18 mouse cellular contexts compared by ENCODE assay signal in the genomic region with DNA sequence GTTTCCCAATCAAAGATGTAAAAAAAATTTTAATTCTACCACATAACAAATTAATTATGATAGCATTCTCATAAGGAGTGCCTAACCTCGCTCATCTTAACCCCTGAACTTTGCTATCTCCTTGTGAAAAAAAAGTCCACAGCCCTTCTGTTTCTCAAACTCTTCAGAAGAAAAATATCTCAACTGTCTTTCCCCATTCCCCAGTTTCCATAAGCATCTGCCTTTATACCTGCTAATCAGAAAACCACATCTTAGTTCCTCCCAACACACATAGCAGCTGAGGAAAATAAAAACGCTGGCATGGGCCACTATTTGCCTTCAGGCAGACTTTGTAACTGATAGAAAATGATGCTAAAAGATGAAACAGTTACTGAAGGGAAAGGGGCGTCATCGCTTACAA. TPM values are rescaled to one million over a fixed set of nuclear protein-coding genes. Genes with fewer than 3 reads are reported as not detected.
DNase-seq lines count a peak whose midpoint lies in the region; ATAC-seq lines count a peak whose summit lies in the region.
"Had no signal": no experiment of that assay in that cellular context is flagged by ENCODE, and none has a peak within 500 bp of the region (broad histone marks: within the 10 kb centered on the region; RNA-seq: fewer than 3 reads in every experiment).

No protein-coding gene starts in this region.

- H3K9me3 ChIP-seq in heart, embryonic 11.5 days (replicated peaks; ENCODE audit: control insufficient read depth, low read length) = no peaks in the 10 kb centered on the region
- no peaks in the 10 kb centered on the region for H3K9me3 ChIP-seq in liver, embryonic 13.5 days (replicated peaks)
- H3K9me3 ChIP-seq: embryonic facial prominence, embryonic 10.5 days; midbrain, embryonic 13.5 days had no signal

- DNase-seq in heart, adult 9 months (ENCODE audit: low spot score in 2 of 2) = no peak
- peak; percentile 13 for DNase-seq in thymus, postnatal 4 days
- DNase-seq in thymus, postnatal 10 days (ENCODE audit: low spot score in 2 of 2) = no peak
- DNase-seq in liver, embryonic 13.5 days = no peak
- no peak for DNase-seq in gastrocnemius, postnatal 25 days
- DNase-seq: adrenal gland, postnatal 25 days; cerebellum, adult 11 months; cerebellum, adult 9-11 months; forebrain, postnatal 0 days; kidney, adult 18-20 months; right cerebral cortex, postnatal 14 days had no signal

- no peak overlapping the region; the same call in 1 of the 2 replicates for H3K4me2 ChIP-seq in heart, embryonic 11.5 days
- peak overlapping the region; percentile 75 for H3K4me2 ChIP-seq in liver, embryonic 13.5 days
- H3K4me2 ChIP-seq: hindbrain, embryonic 14.5 days; midbrain, embryonic 13.5 days had no signal

- no peak overlapping the region for H3K9ac ChIP-seq in heart, embryonic 11.5 days (ENCODE audit: low read depth, low read length)
- peak overlapping the region; percentile 72 for H3K9ac ChIP-seq in liver, embryonic 13.5 days
- H3K9ac ChIP-seq: forebrain, postnatal 0 days; hindbrain, embryonic 14.5 days; midbrain, embryonic 13.5 days had no signal

- no peak overlapping the region for H3K4me3 ChIP-seq in heart, embryonic 11.5 days (ENCODE audit: low read depth, low read length)
- peak overlapping the region; percentile 35 for H3K4me3 ChIP-seq in liver, embryonic 13.5 days (replicated peaks)
- H3K4me3 ChIP-seq: embryonic facial prominence, embryonic 10.5 days; left cerebral cortex, adult 2 months; midbrain, embryonic 13.5 days had no signal

- 73% methylated on average over 4 of the region's 4 CpGs for WGBS in heart, embryonic 11.5 days (ENCODE audit: insufficient replicate concordance)
- WGBS in liver, embryonic 13.5 days (ENCODE audit: insufficient replicate concordance) = 35% methylated on average over 4 of the region's 4 CpGs

- no peaks in the 10 kb centered on the region for H3K36me3 ChIP-seq in heart, embryonic 11.5 days (ENCODE audit: control insufficient read depth, insufficient read depth, low read length)
- peaks cover 44% of the 10 kb centered on the region for H3K36me3 ChIP-seq in liver, embryonic 13.5 days
- H3K36me3 ChIP-seq: embryonic facial prominence, embryonic 10.5 days; midbrain, embryonic 13.5 days had no signal

- peaks cover 3% of the 10 kb centered on the region; the same call in 1 of the 2 replicates for H3K4me1 ChIP-seq in heart, embryonic 11.5 days (ENCODE audit: control insufficient read depth, insufficient read depth, low read length)
- H3K4me1 ChIP-seq in liver, embryonic 13.5 days (replicated peaks) = peaks cover 93% of the 10 kb centered on the region
- H3K4me1 ChIP-seq: embryonic facial prominence, embryonic 10.5 days; midbrain, embryonic 13.5 days had no signal

- no peaks in the 10 kb centered on the region for H3K27me3 ChIP-seq in heart, embryonic 11.5 days (ENCODE audit: control insufficient read depth, insufficient read depth, low read length)
- H3K27me3 ChIP-seq in liver, embryonic 13.5 days = no peaks in the 10 kb centered on the region
- H3K27me3 ChIP-seq: midbrain, embryonic 13.5 days had no signal

- H3K27ac ChIP-seq in heart, embryonic 11.5 days (ENCODE audit: low read depth, low read length) = peak overlapping the region; percentile 57; the same call in 1 of the 2 replicates
- peak overlapping the region; percentile 99 for H3K27ac ChIP-seq in liver, embryonic 13.5 days
- H3K27ac ChIP-seq: embryonic facial prominence, embryonic 10.5 days; hindbrain, embryonic 14.5 days; left cerebral cortex, adult 2 months; midbrain, embryonic 13.5 days; stomach, postnatal 0 days had no signal

- ATAC-seq in heart, embryonic 11.5 days (replicated peaks; ENCODE audit: insufficient number of reproducible peaks, low FRiP score, low TSS enrichment) = no peak
- ATAC-seq in liver, embryonic 13.5 days (ENCODE audit: low read depth) = no peak
- ATAC-seq in activated CD4-positive, CD25-positive, alpha-beta regulatory T cell, adult 4 months = no peak
- ATAC-seq: forebrain, postnatal 0 days; midbrain, embryonic 13.5 days had no signal

RNA-seq across cellular contexts. Expression of gene Slc16a10, which starts 17.5 kb away (rescaled TPM):
- 17.2 and 18.6 TPM in 2 replicates for polyA plus RNA-seq in heart, embryonic 11.5 days (2014; fragmentation: Nextera tagmentation; extraction: Ambion mirVana)
- 75.1 and 80.8 TPM in 2 replicates for polyA plus RNA-seq in liver, embryonic 13.5 days (2015; fragmentation: Nextera tagmentation; extraction: Ambion mirVana)
- polyA plus RNA-seq in activated CD4-positive, CD25-positive, alpha-beta regulatory T cell, adult 4 months (2017; shearing (Covaris generic)) = 1 to 10 TPM; 2.0 to 2.9 TPM
- 10 to 100 TPM; 24.1 to 39.7 TPM for total RNA-seq in gastrocnemius, postnatal 25 days (2021)
